26 mouse cellular contexts compared by ENCODE assay signal in genomic region chr3:132590010-132590409, GRCm38 (mm10). TPM values are rescaled to one million over a fixed set of nuclear protein-coding genes. Genes with fewer than 3 reads are reported as not detected.
"Had no signal": no experiment of that assay in that cellular context is flagged by ENCODE, and none has a peak within 500 bp of the region (broad histone marks: within the 10 kb centered on the region; RNA-seq: fewer than 3 reads in every experiment).

No protein-coding gene starts in this region.

- DNase-seq: liver, postnatal 0 days; lung, adult 2 months; lung, postnatal 14 days; lung, postnatal 36 days; midbrain, embryonic 14.5 days; retina, postnatal 1 day; right cerebral cortex, adult 18-20 months; right cerebral cortex, postnatal 25 days; right cerebral cortex, postnatal 4 days; spleen, adult 18-20 months; thymus, adult 18-20 months; thymus, postnatal 14 days; thymus, postnatal 36 days had no signal

- H3K27me3 ChIP-seq: lung, embryonic 15.5 days; midbrain, embryonic 12.5 days; neural tube, embryonic 13.5 days; neural tube, embryonic 15.5 days had no signal

- H3K4me2 ChIP-seq: lung, embryonic 15.5 days; midbrain, embryonic 12.5 days; neural tube, embryonic 13.5 days; neural tube, embryonic 15.5 days had no signal

- ATAC-seq: liver, postnatal 0 days; lung, postnatal 0 days; midbrain, embryonic 16.5 days had no signal

- H3K9ac ChIP-seq: liver, postnatal 0 days; lung, embryonic 15.5 days; midbrain, embryonic 12.5 days; neural tube, embryonic 13.5 days; neural tube, embryonic 15.5 days had no signal

- H3K9me3 ChIP-seq: lung, embryonic 15.5 days; midbrain, embryonic 10.5 days; midbrain, embryonic 12.5 days; neural tube, embryonic 13.5 days; neural tube, embryonic 15.5 days had no signal

- H3K36me3 ChIP-seq: lung, embryonic 15.5 days; midbrain, embryonic 10.5 days; midbrain, embryonic 12.5 days; neural tube, embryonic 13.5 days; neural tube, embryonic 15.5 days had no signal

- H3K4me3 ChIP-seq: lung, embryonic 15.5 days; midbrain, embryonic 10.5 days; midbrain, embryonic 12.5 days; myocyte; neural tube, embryonic 13.5 days; neural tube, embryonic 15.5 days had no signal

- H3K27ac ChIP-seq: lung, embryonic 15.5 days; midbrain, embryonic 10.5 days; midbrain, embryonic 12.5 days; neural tube, embryonic 13.5 days; neural tube, embryonic 15.5 days had no signal

- H3K4me1 ChIP-seq: lung, embryonic 15.5 days; midbrain, embryonic 10.5 days; midbrain, embryonic 12.5 days; neural tube, embryonic 15.5 days had no signal

RNA-seq across cellular contexts. Expression of gene Gimd1, which starts 39.6 kb away (rescaled TPM):
- total RNA-seq: megakaryocyte, adult 5-6 weeks; megakaryocyte-erythroid progenitor cell, adult 5-6 weeks had no signal
- polyA plus RNA-seq: lung, adult 2 months; lung, embryonic 15.5 days; lung, postnatal 0 days; midbrain, embryonic 10.5 days; midbrain, embryonic 12.5 days; midbrain, embryonic 14.5 days; midbrain, embryonic 16.5 days; myocyte; neural tube, embryonic 11.5 days; neural tube, embryonic 13.5 days; neural tube, embryonic 15.5 days; stomach, embryonic 14.5 days; thymus, postnatal 0 days had no signal
